Mouse (Mus musculus) limb, embryonic 13.5 days (tissue): ENCODE measurements around the gene Kbtbd8. TPM values are rescaled to one million over a fixed set of nuclear protein-coding genes. Genes with fewer than 3 reads are reported as not detected.

Experiments
- polyA plus RNA-seq: library from polyadenylated mRNA; unstranded; fragments of >200 nt; fragmentation: Nextera tagmentation; extraction: Ambion mirVana; gene quantifications from 2 replicates; pipeline ENCODE4 v1.2.1, GENCODE M21; 2015

The Kbtbd8 gene
- polyA plus RNA-seq, 1 experiment from 2014 or later, result 3.5 TPM

Other genes starting within 250 kb of the Kbtbd8 start
- not detected in 2 replicates for gene Gm10234, start 204.9 kb downstream of the Kbtbd8 start, polyA plus RNA-seq